Mouse (Mus musculus): ENCODE data around the gene Cmah.

DNA sequence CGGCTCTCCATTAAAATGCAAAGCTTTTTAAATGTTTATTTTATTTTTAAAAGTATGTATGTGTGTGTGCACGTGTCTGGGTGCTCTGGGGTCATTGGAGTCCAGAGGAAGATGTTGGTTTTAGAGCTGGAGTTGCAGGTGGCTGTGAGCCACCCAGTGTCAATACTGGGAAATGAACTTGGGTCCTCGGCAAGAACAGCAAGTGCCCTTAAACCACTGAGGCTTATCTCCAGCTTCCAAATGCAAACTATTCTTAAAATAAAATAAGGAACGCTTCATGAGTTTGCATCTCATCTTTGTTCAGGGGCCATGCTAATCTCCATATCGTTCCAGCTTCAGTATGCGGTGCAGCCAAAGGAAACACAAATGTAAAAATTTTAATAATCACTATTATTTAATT lies 159.2 kb downstream of the Cmah start:
- TF ChIP-seq CTCF (IDR thresholded peaks at IDR 0.05; ENCODE audit: insufficient read depth, low read length) (no peak), POLR2A (IDR thresholded peaks at IDR 0.05; ENCODE audit: borderline replicate concordance, extremely low read depth, low read depth, low read length) (no peak)

All from lung, adult 2 months (tissue).